Mouse (Mus musculus): ENCODE data around the gene Snx13. TPM values are rescaled to one million over a fixed set of nuclear protein-coding genes. Genes with fewer than 3 reads are reported as not detected.
A peak's percentile ranks its signal among the peaks of the same experiment; 100 is the strongest.

Gene Snx13
- total RNA-seq, 2 experiments from 2014 or later: 33.2 to 36.4 TPM

DNA sequence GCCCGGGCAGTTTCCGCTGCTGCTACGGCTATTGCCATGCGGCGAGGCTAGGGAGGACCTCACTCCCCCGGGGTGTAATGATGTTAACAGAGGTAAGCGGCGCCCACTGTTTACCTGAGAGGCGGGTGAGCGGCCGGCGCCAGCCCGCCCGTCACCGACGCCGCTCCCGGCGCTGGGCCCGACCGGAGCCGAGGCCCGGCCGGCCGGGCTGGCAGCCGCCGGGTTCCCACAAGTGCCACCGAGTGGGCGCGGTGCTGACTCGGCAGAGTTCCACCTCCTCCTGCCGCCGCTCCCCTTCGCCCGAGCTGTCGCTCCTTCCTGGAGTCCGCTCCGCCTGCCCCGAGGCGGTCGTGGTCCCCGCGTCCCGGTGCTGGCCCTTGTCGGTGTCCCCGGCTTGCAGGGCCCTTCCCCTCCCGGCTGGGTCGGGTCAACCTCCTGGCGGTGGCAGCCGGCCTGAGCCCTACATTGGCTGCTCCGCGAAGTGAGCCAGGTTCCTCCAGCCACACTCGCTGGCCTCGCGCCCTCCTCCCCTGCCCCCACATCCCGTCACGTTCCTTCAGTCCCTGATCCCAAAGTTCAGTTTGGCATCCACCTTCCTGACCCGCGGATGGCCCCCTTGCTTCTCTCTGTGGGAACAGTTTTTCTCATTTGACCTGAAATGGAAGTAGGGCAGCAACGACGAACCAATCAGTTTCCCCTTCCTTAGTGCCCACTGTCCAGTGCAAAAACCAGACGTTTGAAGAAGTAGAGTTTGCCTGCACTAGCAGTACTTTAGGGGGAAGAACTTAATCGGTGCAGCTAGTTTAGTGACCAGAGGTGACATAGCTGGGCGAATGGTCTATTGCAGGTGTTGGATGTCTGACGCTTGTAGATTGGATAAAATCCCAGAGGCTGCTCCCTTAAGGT, 587 bp downstream of the Snx13 start:
- peak; percentile 78 for DNase-seq

DNA sequence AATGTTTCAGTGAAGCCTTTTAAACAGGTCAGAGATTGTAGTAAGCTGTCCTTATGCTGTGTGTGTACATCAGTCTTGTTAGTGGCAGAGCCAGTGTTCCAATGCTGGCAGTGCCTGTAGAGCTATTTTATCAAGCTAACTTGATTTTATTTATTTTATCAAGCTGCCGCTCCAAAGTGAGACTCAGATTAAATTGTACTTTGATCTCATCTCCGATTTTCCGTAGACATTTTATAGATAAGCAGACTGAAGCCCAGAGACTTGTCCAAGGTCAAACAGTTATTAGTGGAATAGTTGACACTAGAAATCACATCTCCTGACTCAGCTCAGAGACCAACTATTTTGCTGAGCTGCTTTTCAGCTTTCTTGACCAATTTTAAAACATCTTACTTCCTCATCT, 1.9 kb downstream of the Snx13 start:
- no peak for DNase-seq

DNA sequence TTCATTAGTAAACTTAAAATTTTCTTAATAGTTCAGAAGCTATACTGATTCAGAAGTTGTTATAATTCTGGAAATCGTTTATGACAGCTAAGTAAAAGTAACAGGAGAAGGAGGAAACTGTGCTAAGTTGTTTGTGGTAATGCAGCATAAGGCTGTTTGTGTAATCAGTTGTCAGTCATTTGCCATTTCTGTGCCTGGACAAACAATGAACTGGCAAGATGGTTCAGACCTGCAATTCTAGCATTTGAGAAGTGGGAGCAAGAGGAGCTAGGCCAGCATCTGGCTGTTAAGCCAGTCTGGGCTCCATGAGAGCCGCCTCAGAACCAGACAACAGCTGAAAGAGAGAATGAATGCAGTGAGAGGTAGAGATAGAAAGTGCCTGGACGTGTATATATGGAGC, 3.5 kb downstream of the Snx13 start:
- DNase-seq: no peak

DNA sequence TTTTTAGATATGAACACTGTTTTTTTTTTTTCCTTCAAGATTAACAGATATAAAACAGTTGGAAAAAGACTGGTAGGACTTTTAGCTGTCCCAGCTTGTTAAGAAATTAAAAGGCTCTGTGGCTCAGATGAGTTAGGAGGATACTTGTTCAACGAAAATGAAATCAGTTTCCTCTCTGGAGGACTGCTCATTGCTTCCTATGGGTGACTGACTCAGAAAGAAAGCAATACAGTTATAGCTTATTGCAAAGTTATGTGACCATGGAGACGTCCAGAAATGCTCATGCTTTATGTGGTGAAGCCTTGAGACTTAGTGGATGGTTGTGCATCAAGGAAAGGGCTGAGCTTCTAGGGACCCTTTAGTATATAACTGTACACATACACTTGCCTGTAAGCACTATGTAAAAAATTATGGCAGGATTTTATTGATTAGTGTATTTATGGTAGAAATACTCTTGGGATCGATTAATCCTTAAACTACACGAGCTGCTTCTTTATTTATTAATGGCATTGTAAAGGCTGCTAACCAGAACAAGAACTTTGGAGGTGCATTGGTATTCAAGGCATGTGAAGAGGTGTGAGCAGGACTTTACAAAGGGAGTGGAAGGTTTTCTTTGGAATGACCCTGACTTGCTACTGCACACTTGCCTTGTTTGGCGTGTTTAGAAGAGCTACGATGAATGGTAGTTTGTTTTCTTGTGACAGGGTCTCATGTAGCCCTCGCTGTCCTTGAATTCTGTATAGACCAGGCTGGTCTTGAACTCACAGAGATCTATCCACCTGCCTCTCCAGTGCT, 4.2 kb downstream of the Snx13 start:
- no peak for DNase-seq

DNA sequence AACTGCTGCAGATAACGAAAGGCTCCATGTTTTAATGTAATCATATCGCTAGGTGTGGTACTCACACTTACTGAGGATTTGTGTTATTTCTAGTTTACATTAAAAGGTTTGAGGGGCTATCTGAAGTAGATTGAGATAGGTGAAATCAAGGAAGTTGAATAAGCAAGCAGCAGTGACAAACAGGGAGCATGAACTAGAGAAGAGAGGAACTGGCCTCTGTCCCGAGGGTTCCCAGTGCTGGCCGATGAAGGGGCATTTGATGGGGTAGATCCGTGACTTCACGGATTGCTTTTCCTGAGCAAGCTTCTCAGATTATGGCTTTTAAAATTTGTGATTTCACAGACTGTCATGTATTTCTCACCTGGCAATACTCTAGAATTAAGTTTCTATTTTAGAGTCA, 7.4 kb downstream of the Snx13 start:
- no peak for DNase-seq

DNA sequence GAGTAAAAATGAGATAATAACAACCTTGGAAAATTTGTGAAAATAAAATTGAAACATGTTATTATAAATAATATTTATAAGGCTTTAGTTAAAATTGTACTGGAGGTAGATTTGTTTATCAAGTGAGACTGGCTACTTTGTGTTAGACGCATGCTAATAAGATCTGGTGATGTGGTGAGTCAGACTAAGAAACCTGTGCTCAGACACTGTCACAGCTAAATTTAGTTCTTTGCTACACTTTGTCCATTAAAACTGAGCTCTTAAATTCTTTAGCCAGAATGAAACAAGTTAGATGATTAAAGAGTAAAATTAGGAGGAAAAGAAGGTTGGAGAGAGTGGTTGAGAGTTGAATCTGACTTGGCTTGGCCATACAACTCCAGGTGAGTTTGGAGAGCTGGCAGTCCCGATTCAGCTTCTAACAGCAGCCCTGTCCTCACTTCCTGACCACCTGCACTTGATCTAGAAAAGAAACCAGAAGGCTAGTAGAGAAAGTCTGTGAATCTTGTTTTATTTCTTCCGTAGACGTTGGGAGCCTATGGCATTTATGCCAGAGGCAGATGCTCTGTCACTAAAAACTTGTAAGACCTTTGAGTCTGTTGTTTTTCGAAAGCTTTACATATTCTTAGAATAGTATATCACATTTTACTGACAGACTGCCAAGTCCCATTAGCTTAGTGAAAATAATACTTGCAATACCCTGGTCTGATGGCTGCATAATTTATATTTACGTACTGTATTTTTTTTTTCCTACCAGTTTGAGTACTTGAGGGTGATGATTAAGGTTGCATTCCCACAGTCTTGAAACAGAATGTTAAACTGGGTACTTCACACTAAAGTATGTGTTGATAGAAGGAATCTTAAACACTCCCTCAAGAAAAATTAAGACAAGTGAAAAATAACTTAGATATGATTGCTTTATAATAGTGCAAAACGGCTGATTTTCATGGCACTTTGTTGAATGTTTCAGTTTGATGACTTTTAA, 8.4 kb downstream of the Snx13 start:
- DNase-seq: no peak

DNA sequence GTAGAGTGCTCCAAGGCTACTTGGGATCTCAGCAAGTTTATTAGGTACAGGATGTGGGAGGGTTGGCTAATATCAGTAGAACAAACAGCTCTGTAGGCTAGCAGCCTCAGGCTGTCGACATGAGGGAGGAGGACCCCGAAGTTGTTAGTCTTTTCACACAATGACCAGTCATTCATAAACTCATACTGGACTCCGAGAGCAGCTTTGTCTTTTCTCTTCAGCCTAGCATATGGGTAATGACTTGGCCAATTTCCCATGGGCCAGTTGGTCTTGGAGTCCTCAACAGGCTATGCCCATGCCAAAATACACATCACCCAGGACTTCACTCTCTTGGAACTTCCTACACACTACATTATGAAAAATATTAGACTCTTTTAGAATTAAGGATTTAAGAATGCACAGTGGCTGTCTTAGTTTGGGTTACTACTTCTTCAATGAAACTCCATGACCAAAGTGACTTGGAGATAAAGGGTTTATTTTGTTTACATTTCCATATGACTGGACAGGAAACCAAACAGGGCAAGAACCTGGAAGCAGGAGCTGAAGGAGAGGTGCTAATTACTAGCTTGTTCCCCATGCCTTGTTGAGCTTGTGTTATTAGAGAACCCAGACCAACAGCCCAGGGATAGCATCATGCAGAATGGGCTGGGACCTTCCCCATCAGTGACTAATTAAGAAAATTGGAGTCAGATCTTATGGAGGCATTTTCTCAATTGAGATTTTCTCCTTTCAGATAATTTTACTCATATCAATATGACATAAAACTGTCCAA, 16.9 kb downstream of the Snx13 start:
- DNase-seq: no peak

DNA sequence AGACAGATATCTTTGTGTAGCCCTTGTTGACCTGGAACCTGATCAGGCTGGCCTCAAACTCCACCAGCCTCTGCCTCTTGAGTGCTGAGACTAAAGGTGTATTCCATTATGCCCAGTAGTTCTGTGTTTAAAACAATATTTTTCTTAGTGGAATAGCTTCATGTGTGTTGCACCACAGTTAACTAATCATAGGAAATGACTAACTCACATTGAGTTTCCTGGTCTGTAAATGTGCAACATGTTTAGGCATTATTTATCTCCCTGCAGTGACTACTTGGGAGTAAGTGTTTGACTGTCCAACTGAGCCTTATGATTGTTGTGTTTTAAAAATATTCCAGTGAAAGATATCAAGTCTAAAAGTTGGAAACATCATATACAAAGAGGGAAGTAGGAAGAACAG, 20.6 kb downstream of the Snx13 start:
- DNase-seq: no peak

DNA sequence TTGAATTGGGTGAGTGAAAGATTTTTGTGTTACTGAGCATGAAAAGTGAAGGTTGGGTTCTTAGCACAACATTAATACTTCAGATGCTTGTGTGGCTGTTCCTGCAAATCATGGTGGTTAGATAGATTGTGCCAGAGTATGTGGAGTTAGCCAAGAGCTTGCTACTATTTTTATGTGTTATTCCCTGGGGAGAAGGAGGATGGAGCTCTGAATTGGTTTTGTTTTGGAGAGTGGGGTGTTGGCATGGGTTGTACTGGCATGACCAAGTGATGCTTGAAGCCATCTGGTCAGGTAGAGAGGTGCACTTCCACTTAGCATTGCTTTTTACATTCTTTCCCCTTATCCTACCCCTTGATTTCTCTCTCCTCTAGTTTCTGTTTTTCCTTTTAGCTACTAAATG, 24.4 kb downstream of the Snx13 start:
- DNase-seq: no peak

DNA sequence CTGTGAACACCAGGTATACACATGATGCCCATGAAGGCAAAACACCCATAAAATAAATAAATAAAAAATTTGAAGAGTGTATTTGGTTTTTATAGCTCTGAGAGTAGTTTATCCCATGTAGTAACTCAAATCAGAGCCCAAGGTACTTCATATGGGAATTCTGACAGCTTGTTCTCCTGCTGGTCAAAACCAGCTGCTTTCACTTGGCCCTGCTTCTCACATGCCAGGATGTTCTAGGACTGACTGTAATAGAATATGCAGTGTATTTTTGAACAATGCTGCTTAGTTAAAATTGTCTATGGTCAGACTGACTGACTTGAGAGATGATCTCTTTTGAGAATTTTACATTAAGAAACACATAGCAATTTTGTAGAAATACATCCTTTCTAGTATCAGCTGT, 25.2 kb downstream of the Snx13 start:
- DNase-seq: no peak

DNA sequence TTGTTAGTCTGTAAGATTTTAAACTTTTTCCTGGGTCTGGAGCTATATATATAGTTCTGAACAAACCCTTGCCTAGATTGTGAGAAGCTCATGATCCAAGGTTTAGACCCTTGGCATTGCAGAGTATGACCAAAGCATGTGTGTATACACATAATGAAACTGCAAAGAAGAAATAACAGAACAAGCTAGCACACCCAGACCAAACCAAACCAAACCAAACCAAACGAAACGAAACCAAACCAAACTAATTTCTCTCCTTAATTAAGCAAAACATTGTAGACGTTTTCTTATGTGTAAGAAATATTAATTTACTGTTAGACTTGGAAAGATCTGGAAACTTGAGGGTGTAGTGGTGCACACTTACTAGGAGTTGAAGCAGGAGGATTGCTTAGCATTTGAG, 29.0 kb downstream of the Snx13 start:
- DNase-seq: no peak

DNA sequence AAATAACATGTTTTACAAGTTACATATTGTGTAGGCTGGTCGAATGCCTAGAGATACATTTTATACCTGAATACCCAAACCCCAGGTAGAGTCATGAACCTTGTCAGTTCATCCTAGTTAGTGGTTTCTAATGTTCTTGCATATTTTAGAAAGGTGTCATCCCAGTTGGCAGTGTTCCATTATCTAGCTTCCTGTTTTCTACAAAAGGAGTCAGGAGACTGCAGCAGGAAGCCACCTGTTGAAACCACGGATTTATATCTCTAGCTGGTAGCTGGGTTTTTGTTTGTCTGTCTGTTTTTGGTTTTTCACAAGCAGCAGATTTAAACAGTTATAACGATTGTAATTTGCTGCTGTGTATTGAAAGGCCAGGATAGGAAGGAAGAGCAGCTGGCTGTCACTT, 76.6 kb downstream of the Snx13 start:
- DNase-seq: no peak

DNA sequence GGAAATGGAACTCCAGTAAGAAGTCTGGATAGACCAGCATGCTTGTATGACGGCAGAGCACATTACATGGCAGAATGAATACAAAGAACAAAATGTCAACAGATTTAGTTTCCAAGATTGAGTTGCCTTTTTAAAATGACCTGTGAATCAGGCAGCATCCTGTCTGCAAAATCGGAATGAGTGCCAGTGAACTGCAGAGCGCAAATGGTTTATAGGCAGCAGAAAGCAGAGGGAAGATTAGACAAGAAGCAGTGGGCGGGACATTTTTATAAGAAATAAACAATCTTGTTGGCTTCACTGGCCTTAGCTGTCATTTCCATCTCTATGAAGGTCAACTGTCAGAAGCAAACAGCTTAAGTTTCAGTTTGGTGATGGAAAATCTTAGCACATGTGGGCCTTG, 106.2 kb downstream of the Snx13 start:
- DNase-seq: peak; percentile 14

DNA sequence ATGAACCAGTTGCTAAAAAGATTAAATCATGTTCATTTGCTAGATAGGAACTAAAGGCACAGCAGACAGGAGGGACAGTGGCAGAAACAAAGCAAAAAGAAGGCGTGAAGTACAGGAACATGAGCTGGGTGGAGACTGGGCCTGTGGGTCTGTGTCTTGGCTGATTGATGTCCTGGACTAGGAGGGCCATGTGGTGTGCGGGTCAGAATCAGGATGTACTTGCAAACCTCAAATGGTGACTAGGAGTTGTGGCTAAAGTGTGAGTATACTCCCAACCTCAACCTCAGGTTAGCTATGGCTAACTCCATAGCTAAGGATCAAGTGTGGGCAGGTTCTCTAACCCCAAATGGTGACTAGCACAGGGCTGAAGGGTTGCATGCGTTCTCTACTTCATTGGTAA, 107.2 kb downstream of the Snx13 start:
- DNase-seq: no peak

DNA sequence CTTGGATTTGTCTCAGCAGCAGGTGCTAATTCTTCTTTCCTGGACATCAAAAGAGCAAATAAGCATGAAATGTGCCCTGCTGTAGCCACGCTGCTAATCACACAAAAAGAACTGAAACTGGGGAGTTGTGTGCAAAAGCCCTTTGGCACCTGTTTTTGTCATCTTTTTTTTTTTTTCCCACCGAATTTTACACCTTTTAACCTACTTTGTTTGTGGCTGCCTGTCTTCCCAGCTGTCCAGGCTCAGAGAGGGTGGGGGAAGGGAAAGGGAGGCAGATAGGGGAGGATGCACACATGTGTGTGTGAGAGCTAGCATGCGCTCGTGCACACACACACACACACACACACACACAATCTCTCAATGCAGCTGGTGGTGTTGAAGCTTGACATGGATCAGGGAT, 110.3 kb downstream of the Snx13 start:
- DNase-seq: no peak

DNA sequence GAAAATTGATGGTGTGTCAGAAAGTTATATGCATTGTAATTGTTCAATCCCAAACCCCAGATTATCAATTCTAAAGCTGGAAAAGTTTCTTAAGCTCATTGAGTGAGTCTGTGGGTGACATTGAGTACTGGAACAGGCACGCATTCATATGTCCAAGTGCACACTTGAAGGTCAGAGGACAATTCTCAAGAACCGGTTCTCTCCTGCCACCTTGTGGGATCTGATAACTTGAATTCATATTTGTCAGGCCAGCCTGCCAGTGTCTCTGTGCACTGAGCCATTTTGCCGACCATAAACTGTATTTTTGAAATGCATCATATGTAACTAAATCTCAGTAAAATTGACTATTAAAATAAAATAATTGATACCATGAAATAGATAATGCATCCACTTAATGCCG, 114.7 kb downstream of the Snx13 start:
- peak; percentile 30 for DNase-seq

DNA sequence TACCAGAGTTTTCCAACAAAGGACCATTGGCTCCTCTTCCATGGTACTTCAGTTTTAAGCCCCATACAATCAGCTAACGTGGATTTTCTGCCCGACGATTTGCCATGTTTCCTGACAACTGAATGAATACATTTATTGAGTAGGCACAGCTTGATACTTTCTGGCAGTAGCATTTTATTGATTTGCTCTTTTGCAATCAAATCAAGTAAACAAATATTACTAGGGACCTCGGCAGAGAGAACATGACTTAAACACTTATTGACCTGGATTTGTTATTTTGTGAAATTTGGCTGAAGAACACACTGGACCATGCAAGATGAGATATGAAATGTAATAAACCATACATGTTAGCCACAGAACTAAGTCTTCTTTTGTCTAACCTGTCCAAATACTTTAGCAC, 123.3 kb downstream of the Snx13 start:
- no peak for DNase-seq

DNA sequence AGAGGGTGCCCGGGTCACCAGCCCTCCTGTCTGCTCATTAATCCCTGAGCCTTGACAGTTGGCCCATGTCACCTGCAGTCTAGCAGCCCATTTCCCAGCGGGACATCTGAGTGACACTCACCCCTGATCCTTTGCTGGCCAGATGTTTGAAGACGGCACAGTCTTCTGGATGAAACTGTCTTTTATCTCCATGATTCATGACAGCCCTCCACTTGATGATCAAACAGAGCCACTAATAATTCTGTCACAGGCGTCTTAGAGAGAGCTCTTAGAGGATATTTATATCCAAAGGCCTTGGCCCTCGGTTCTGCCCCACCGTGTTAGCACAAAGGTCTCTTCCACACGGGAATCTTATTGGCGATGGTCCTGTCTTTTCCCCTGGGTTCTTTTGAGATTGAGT, 129.0 kb downstream of the Snx13 start:
- DNase-seq: peak; percentile 34

DNA sequence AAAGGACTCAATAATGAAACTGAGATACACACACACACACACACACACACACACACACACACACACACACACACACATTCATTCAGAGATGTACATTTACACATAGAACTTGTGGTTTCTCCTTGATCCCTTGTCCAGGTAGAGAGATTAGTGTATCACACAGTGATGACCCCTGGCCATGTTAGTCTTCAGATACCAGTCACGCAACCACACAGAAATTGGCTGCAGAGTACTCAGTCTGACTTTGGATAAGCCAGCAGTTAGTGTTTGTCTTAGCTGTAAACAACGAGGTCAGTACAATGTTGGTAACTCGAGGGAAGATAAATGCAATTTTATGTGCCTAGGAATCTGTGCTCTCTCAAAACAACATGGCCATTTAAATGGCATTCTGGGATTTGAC, 129.6 kb downstream of the Snx13 start:
- DNase-seq: no peak

DNA sequence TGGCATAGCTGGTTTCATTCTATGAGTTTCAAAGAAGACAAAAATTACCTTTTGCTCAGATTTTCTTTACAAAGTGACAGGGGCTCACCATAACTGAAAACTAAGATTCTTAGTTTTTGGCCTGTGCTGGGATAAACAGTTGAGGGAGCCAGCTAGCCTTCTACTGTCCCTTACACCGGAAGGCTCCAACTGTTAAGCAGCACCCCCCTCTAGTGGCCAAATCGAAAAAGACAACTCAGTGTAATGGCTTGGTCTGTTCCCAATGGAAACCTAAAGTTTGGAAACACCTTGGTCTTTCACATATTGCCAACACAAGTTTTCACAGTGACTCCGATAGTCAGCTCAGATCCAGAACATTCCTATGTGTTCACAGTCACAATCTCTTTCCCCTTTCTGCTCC, 135.7 kb downstream of the Snx13 start:
- DNase-seq: peak; percentile 91

DNA sequence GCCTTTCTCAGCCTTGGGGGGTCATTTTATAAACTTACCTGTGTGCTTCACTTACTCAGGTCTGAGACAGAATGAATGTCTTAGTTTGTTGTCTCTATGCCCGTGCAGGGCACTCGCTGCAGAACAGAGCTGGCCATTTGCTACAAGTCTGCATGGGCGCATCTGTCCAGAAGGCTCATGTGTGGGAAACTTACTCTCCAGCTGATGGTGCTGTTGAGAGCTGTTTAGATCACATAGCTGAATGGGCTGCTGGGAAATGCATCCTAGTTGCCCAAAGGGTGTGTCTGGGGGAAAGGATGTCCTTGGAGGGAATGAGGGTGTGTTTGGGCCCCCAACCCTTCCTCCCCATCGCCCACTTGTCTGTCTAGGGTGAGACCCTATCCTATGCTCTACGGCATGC, 137.3 kb downstream of the Snx13 start:
- DNase-seq: no peak

Measured in adrenal gland, postnatal 10 days (tissue).